Mouse (Mus musculus): ENCODE measurements around the gene Nlrc5.
A peak's percentile ranks its signal among the peaks of the same experiment; 100 is the strongest.

DNA sequence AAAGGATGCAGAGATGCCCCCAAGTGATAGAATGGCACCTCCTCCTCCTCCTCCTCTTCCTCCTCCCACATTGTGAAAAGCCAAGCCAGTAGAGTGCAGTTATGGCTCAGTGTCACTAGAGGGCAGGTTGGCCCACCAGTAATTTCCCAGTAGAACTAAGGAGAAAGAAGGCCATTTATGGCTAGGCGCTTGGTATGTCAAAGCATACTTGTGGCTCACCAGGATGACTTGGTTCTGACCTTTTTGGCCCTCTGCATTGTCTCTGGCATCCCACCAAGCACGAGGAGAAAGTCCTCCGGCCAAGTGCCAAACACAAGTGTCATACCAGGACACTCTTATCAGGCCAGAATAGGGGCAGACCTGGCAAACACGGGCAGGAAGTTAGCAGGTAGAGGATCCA, 94.1 kb downstream of the Nlrc5 start:
- peak; percentile 52; the same call in 1 of the 2 replicates for TF ChIP-seq CTCF (IDR thresholded peaks at IDR 0.05; ENCODE audit: extremely low read depth, insufficient read length, insufficient replicate concordance, low read depth, low read length)
- TF ChIP-seq POLR2A (IDR thresholded peaks at IDR 0.05; ENCODE audit: low read depth, low read length), result no peak

All from small intestine, adult 2 months (tissue).